Mouse (Mus musculus) CD4-positive naive resting alpha-beta T cell, adult 76 days (primary cell): ENCODE results near the gene Tnfaip8l2. TPM values are rescaled to one million over a fixed set of nuclear protein-coding genes. Genes with fewer than 3 reads are reported as not detected.

ENCODE experiments used
- total RNA-seq: library from RNA; stranded (reverse); gene quantifications from one replicate; pipeline ENCODE4 v1.2.4, GENCODE M21; 2023

Gene Tnfaip8l2
- total RNA-seq = 86.6 TPM

DNA sequence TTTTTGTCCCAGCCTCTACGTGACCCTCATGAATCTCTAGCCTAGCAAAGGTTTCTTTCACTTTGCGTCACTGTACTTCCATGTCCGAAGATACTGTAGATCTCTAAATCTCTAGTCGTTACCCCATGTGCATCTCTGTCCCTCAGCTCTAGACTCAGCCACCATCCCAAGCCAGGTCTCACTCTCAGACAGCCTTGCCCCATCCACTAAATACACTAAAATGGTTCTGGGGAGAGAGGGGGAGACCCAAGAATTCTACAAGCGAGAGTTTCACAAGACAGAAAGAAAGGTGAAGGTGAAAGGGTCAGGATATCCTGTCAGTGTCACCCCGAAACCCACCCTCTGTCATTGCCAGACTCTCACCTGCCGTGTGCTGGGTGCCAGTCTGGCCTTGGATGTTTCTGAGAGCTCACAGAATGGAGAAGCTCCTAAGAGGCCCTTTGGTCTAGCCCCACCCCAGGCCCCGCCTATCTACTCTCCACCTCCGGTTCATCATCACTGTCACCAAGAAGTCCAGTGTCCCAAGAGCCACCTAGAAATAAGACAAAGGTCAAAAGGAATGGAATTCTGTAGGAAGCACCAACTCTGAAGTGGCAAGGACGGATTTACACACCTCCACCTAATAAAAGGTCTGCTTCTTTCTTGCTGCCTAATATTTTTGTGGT, at the start of gene Tnfaip8l2:
Gene Tnfaip8l2, minus strand, starts transcription at position 409 of the 665 bp plus-strand sequence.

GRCm38 (mm10) chr3:95159987-95160963, 18.1 kb upstream of the Tnfaip8l2 start, which contains the start of gene Sema6c:
Gene Sema6c, plus strand, starts transcription at chr3:95160457.

GRCm38 (mm10) chr3:95133680-95134101, 8.5 kb downstream of the Tnfaip8l2 start, which contains the start of the genes Scnm1 and Lysmd1:
Gene Scnm1, minus strand, starts transcription at chr3:95134011.
Gene Lysmd1, plus strand, starts transcription at chr3:95134088.

GRCm38 (mm10) chr3:95124246-95124645, 17.9 kb downstream of the Tnfaip8l2 start, which contains the start of gene Tmod4:
Gene Tmod4, plus strand, starts transcription at chr3:95124476.

DNA sequence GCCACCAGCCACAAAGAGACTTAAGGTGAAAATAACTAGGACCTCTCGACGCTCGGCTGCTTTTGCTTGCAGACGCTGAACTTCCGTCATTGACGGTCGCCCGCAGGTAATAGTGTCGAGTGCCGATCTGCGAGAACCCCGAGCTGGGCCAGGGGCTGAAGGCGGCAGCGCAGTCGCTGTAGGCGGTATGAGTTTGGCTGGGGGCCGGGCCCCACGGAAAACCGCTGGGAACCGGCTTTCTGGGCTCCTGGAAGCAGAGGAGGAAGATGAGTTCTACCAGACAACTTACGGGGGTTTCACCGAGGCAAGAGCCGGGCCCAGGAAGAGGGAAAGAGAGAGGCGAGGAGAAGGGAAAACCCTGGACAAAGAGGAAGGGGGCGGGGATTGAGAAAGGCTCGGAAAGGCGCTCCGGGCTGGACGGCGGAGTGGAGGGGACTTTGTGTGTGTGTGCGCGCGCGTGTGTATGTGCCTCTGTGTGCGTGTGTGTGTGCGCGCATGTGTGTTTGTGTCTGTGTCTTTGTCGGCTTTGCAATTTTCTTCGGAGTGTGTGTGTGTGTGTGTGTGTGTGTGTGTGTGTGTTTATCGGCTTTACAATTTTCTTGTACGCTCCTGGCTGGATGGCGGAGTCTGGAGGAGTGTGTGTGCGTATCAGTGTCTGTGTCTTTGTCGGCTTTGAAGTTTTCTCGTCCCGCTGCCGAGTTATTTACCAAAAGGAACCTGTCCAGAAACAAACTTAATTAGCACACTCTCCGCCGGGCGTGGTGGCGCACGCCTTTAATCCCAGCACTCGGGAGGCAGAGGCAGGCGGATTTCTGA, 31.0 kb downstream of the Tnfaip8l2 start, which contains the start of gene Vps72:
Gene Vps72, plus strand, starts transcription at position 112 of the 816 bp plus-strand sequence.

GRCm38 (mm10) chr3:95106338-95107117, 35.6 kb downstream of the Tnfaip8l2 start, which contains the start of gene Pip5k1a:
Gene Pip5k1a, minus strand, starts transcription at chr3:95106930.

Other genes starting within 250 kb of the Tnfaip8l2 start
- gene Selenbp1, start 209.3 kb downstream of the Tnfaip8l2 start, total RNA-seq = 1.8 TPM
- gene Rfx5, start 188.3 kb downstream of the Tnfaip8l2 start, total RNA-seq = 31.4 TPM
- gene Pi4kb, start 167.6 kb downstream of the Tnfaip8l2 start, total RNA-seq = 50.5 TPM
- gene Zfp687, start 126.9 kb downstream of the Tnfaip8l2 start, total RNA-seq = 68.3 TPM
- gene Psmd4, start 99.7 kb downstream of the Tnfaip8l2 start, total RNA-seq = 137 TPM
- 51.7 TPM for gene Pip5k1a, start 35.4 kb downstream of the Tnfaip8l2 start, total RNA-seq
- 52.3 TPM for gene Vps72, start 31.3 kb downstream of the Tnfaip8l2 start, total RNA-seq
- 1.4 TPM for gene Tmod4, start 17.9 kb downstream of the Tnfaip8l2 start, total RNA-seq
- gene Scnm1, start 8.3 kb downstream of the Tnfaip8l2 start, total RNA-seq = 86.1 TPM
- 9.2 TPM for gene Lysmd1, start 8.3 kb downstream of the Tnfaip8l2 start, total RNA-seq
- 2.3 TPM for gene Sema6c, start 18.1 kb upstream of the Tnfaip8l2 start, total RNA-seq
- gene Gabpb2, start 75.6 kb upstream of the Tnfaip8l2 start, total RNA-seq = 71.0 TPM
- 203 TPM for gene Cdc42se1, start 86.4 kb upstream of the Tnfaip8l2 start, total RNA-seq
- gene Mllt11, start 89.8 kb upstream of the Tnfaip8l2 start, total RNA-seq = 4.5 TPM
- 0.29 TPM for gene Gm128, start 99.2 kb upstream of the Tnfaip8l2 start, total RNA-seq
- gene Bnipl, start 108.8 kb upstream of the Tnfaip8l2 start, total RNA-seq = not detected
- 16.7 TPM for gene Mindy1, start 139.0 kb upstream of the Tnfaip8l2 start, total RNA-seq
- 5.7 TPM for gene Prune1, start 139.7 kb upstream of the Tnfaip8l2 start, total RNA-seq
- gene Anxa9, start 164.8 kb upstream of the Tnfaip8l2 start, total RNA-seq = 0.29 TPM
- 101 TPM for gene Cers2, start 172.4 kb upstream of the Tnfaip8l2 start, total RNA-seq
- 30.0 TPM for gene Setdb1, start 214.8 kb upstream of the Tnfaip8l2 start, total RNA-seq